Mouse (Mus musculus) gonadal fat pad, adult 2 months (tissue): Measurements from ENCODE around the gene Ppp2r5c. TPM values are rescaled to one million over a fixed set of nuclear protein-coding genes. Genes with fewer than 3 reads are reported as not detected.

ENCODE experiments used
- DNase-seq: peaks from one replicate; pipeline ENCODE4 v3.0.0-alpha.2; 2012; ENCODE audit warnings: low read depth
- polyA plus RNA-seq: library from polyadenylated mRNA; depleted of rRNA; stranded (reverse); fragments of >200 nt; gene quantifications from 2 replicates; pipeline ENCODE4 v1.2.3, GENCODE M21; 2012

Gene Ppp2r5c
- polyA plus RNA-seq, 1 experiment, result 42.5 TPM

DNA sequence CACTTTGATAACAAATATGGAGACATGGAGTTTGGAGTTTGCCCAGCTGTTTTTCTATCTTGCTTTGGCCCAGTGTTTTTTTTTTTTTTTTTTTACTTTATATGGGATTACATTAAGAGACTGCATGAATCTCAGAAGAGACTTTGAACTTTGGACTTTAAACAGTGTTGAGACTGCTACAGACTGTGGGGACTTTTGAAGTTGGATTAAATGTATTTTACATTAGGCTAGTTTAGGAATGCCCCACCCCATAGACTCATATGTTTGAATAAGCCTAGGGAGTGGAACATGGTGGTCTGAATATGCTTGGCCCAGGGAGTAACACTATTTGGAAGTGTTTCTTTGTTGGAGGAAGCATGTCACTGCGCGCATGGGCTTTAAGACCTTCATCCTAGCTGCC lies 4.7 kb upstream of the Ppp2r5c start:
- no peak for DNase-seq

DNA sequence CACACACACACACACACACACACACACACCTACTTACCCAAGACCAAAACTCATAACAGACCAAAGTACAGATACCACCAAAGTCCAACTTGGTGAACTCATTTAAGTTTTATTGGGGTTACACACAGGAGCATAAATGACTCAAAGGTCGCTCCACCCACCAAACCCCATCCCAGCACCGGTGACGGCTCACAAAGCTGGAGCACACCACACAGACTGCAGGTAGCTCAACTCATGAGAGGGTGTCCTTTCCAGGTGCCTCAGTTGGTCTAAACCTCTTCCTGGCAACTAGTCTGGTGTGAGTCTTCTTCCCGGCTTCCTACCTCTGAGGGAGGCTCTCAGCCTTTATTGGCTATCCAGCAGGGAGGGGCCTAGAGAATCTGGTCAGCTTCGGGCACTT lies 2.4 kb upstream of the Ppp2r5c start:
- DNase-seq, result no peak

DNA sequence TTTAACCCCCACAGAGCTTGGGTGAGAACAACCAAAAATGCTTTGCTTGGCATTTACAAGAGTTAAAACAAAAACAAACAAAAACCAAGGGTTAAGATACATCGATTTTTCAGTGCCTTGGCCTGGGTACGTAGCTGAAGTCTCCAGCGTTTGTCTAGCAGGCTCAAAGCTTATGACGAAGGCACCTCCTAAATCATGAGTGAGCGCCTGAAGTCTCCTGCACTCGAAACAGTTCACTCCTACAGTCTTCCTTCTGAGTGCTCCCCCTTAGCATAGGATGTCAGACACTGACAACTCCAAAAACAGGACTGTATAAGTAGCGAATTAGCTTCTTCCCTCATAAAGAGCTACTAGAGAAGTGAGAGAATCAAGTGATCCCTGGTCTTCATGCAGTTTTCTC lies 1.1 kb upstream of the Ppp2r5c start:
- DNase-seq, result no peak

GRCm38 (mm10) chr12:110447306-110447705 lies 386 bp downstream of the Ppp2r5c start:
- no peak for DNase-seq

DNA sequence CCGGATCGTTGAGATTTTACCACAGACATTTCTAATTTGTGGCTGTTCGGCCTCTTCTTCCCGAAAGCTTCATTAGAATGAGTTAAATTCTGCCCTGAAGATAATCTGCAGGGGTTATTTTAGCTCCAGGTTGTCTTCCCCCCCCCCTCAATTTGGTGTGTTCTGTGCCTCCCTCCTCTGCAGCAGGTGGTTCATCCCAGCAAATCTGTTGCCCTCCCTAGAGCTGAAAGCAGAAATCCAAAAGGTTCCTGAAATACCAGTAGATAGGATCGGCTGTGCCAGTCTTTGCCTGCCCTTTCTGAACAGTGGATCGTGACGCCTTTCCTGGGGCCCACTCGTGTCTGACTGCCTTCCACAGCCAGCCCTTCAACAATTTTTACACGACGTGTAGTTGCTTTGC lies 1.8 kb downstream of the Ppp2r5c start:
- DNase-seq, result no peak

GRCm38 (mm10) chr12:110454223-110454622 lies 7.3 kb downstream of the Ppp2r5c start:
- DNase-seq, result no peak

DNA sequence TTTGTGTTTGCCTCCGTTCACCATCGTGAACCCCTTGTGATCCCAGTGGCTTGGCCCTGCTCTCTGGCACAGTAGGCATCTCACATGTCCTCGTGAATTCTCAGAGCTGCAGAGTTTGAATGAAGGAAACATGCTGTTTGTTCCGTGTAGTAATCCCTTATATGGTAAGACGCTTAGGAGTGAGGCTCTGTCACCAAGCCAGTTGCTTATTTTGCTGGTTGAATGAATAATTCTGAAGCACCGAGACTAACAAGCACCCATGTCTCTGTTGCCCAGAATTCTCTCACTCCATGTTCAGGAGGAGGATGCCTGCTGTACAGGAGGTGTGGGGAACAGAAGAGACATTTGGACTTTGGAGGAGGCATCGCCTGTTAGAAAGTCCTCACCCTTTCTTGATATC lies 9.1 kb downstream of the Ppp2r5c start:
- no peak for DNase-seq

- DNase-seq, result no peak
These were observed 11.7 kb downstream of the Ppp2r5c start for GRCm38 (mm10) chr12:110458667-110459066.

DNA sequence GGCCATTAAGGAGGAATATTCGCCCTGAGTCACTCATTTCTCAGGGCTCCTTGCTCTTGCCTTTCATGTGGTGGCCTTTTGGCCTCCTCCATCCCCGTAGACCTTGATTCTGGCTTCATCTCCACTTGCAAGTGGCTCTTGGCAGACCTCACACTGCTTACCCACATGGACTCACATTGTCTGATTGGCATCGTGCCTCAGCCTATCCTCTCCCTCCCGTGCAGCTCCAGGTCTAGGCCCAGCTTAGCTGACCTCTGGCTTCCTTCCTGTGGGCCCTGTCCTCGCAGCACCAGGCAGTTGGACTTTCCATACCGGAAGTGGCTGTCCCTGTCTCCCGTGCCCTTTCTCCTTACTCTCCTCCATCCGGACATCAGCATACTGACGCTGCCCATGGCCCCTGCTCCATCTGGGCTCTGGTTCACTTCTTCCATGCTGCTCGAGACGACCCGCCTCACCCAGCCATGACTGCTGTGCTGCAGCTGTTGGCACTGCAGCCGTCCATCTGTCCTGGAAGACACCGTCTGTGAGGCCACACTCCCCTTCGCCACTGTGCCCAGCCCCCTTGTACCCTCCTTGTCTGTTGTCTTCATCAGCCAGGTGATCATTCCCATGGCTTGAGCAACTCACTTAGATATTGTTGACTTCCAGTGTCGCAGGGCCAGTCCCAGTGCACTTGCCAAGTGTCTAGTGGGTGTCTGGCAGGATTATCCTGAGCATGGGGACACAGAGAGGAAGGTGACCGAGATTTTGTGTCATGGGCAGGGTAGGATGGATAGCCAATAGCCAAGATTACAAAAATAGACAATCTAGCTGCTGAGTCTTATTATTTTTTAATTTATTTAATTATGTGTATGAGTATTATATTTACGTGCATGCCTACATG lies 13.7 kb downstream of the Ppp2r5c start:
- DNase-seq, result no peak

GRCm38 (mm10) chr12:110463711-110464110 lies 16.8 kb downstream of the Ppp2r5c start:
- no peak for DNase-seq

DNA sequence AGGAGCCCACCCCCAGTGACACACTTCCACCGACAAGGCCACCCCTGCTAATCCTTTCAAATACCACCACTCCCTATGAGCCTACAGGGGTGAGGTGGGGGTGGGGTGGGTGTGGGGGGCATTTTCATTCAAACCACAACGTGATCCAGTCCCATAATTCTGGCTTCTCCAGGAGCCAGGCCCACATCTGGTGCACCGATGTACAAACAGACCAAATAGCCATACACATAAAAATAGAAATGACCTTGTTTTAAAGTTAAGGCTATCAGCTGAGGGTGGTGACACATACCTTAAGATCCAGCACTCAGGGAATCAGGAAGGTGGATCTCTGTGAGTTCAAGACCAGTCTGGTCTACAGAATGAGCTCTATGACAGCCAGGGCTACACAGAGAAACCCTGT lies 24.5 kb downstream of the Ppp2r5c start:
- no peak for DNase-seq

DNA sequence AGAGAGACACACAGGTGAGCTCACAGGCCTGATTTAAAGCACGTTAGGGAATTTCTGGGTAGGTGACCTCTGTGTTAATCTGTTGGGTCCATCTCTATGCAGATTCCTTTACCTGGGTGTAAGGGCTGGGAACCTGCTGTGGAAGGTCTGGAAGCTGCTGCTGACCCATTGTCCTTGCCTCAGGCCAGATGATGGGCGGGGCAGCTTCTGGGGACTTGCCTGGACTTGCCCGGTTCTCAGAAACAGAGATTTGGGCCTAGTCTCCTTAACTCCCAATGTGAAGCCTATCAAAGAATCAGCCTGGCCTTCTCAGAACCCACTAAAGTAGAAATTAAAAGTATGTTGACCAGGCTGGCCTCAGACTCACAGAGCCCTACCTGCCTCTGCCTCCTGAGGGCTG lies 25.3 kb downstream of the Ppp2r5c start:
- DNase-seq, result no peak

DNA sequence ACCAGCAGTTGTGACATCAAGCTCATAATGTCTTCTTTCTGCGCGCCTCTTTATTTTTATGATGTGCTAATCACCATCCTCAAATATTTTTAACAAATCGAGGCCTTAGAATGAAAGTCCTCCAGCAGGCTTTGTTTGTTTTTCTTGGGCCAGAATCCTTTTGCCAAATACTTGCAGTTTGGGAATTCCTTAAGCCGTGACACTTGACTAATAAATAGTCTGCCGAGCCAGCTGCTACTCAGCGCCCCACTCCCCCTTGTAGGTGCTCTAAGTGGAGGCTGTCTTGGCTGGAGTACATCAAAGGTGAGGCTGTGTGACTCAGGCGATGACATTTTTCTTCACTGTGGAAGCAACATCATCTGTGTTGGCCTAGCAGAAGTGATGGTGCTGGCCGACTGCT lies 27.6 kb downstream of the Ppp2r5c start:
- no peak for DNase-seq

GRCm38 (mm10) chr12:110476561-110476960 lies 29.6 kb downstream of the Ppp2r5c start:
- DNase-seq, result no peak

GRCm38 (mm10) chr12:110477906-110478305 lies 31.0 kb downstream of the Ppp2r5c start:
- no peak for DNase-seq

DNA sequence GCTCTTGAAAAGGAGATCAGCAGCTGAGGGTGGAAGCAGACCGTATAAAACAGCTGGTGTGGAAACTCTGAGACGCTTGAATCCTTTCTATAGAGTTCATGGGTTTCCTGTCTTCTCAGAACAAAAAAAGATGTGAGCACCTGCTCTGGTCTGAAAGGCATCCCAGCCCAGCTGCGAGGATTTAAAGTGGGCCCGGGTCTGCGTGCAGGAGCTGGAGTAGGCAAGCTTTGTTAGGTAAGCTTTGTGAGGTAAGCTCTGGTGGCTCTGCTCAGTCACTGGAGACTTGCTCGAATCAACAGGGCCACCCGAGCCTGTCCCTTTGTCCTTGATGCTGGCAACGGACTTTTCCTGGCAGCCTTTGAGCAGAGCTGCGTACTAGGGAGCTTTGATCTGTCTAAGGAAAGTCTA lies 31.7 kb downstream of the Ppp2r5c start:
- DNase-seq, result no peak

- DNase-seq, result no peak
These were observed 32.3 kb downstream of the Ppp2r5c start for GRCm38 (mm10) chr12:110479268-110479667.

DNA sequence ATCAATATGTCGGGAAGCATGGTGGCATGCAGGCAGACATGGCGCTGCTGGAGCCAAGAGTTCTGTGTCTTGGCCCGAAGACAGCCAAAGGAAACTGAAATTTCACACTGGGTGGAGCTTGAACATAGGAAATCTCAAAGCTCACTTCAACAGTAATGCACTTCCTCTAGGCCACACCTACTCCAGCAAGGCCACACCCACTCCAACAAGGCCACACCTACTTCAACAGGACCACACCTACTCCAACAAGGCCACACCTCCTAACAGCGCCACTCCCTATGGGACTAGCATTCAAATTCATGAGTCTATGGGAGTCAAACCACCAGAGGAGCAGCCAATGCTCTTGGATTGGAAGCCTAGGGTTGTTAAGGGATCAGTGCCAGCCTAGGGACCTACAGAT lies 33.8 kb downstream of the Ppp2r5c start:
- no peak for DNase-seq

- no peak for DNase-seq
These were observed 36.8 kb downstream of the Ppp2r5c start for GRCm38 (mm10) chr12:110483761-110484160.

DNA sequence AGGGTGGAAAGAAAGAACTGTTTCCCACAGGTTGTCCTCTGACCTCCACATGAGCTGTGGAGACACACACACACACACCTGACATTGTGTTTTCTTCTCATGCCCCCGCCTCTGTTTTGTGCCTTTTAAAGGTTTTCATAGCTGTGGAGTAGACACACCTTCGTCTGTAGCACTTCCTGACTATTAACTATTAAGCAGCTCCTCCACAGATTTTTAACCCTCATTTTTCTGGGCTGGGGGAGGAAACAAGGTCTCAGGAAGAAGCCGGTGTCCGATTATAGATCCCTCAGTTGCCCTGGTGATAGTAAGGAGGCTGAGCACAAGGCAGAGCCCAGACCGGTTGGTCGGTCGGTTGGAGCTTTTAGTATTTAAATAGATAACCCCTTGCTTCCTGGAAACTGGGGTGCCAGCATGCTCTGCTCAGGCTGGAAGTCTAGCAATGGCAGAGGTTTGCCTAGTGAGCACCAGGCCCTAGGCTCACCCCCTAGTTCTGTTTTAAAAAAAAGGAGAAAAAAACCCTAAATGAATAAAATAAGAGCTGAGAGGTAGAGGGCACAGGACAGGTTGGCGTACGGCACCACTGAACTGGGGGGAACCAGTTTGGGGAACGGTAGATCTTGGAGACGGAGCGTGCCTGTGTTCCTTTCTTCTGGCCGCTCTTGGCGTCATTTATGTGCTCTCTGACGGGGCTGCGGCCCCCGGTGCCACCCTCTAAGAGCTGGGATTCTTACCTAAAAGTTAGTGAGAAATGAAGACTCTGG lies 38.1 kb downstream of the Ppp2r5c start:
- no peak for DNase-seq

DNA sequence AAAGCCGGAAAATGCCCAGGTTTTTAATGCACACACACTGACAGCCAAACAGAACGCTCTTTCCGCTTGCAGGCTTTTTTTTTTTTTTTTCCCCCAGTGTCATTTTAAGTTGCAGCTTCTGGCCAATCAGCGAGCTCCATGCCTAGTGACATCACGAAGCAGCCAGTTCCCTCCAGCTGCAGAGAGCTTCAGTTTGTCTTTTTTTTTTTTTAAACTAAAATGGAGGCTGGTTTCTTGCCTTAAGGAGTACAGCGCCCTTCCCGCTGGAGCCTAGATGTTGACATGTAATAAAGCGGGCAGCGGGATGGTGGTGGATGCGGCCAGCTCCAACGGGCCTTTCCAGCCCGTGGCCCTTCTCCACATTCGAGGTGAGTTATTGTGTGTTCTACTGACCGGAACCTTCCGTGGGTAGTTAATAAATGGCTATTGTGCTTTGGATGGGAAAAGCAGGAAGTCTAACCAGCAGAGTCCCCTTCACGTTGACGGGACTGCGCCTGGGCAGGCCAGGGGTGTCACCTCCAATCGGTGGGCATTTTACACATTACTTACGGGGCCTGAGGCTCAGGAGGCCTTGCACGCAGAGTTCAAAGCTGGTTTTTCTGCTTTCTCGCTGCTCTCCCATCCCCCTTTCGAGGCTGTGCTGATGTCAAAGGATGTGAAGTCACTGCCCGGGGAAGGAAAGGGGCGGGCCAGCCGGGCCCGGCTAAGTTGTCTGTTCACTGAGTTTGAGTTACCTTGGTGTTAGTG lies 38.8 kb downstream of the Ppp2r5c start:
- DNase-seq, result peak; percentile 55

DNA sequence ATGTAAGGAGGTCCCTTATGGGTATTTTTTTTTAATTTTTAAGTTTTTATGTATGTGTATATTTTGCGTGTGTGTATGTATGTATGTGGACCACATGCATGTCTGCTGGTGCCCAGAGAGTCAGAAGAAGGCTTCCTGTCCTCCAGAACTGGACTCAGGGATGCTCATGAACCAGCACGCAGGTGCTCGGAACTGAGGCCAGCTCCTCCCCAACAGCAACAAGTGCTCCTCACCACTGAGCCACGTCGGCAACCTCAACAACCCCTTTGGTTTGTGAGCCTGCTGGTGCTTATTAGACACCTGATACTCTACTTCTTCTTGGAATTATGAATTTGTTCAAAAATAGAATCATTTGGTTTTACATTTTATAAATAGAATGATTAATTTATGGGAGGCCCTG lies 39.9 kb downstream of the Ppp2r5c start:
- no peak for DNase-seq
